Mouse (Mus musculus) stomach, postnatal 0 days (tissue): ENCODE data around the gene Gm648. TPM values are rescaled to one million over a fixed set of nuclear protein-coding genes. Genes with fewer than 3 reads are reported as not detected.

ENCODE experiments used
- ATAC-seq: fragments of 200-750 bp; cut with Nextera tagmentation; 2 replicates; pipeline ENCODE4 v1.8.0; 2017; ENCODE audit not compliant: low FRiP score, low TSS enrichment
- DNase-seq: peaks from one replicate; pipeline ENCODE4 v3.0.0-alpha.2; 2016; ENCODE audit warnings: low spot score
- H3K27ac ChIP-seq: fragments of 300-500 bp; sonication (generic); replicated peaks from 2 replicates; pipeline ENCODE4 v1.5.1; 2014; ENCODE audit warnings: mild to moderate bottlenecking, control low read depth
- H3K27me3 ChIP-seq: fragments of 300-500 bp; sonication (generic); 2 replicates; pipeline ENCODE4 v1.6.1; 2014; ENCODE audit warnings: low read length; ENCODE audit not compliant: control insufficient read depth, insufficient read depth
- H3K36me3 ChIP-seq: fragments of 300-500 bp; sonication (generic); 2 replicates; pipeline ENCODE4 v1.6.1; 2014; ENCODE audit warnings: low read length, mixed read lengths; ENCODE audit not compliant: control insufficient read depth, insufficient read depth
- H3K4me1 ChIP-seq: fragments of 300-500 bp; sonication (generic); replicated peaks from 2 replicates; pipeline ENCODE4 v1.6.1; 2014; ENCODE audit warnings: antibody characterized with exemption; ENCODE audit not compliant: control insufficient read depth, insufficient read depth
- H3K4me2 ChIP-seq: fragments of 300-500 bp; sonication (generic); replicated peaks from 2 replicates; pipeline ENCODE4 v1.6.1; 2014; ENCODE audit warnings: low read depth, mild to moderate bottlenecking, control low read depth, moderate library complexity
- H3K4me3 ChIP-seq: fragments of 300-500 bp; sonication (generic); 2 replicates; pipeline ENCODE4 v1.5.1; 2014; ENCODE audit warnings: low read depth, low read length, control low read depth
- H3K9ac ChIP-seq: fragments of 300-500 bp; sonication (generic); 2 replicates; pipeline ENCODE4 v1.6.1; 2014; ENCODE audit warnings: mild to moderate bottlenecking, low read length, control low read depth, mixed read lengths
- H3K9me3 ChIP-seq: fragments of 300-500 bp; sonication (generic); 2 replicates; pipeline ENCODE4 v1.6.1; 2016; ENCODE audit warnings: low read length; ENCODE audit not compliant: control insufficient read depth
- CTCF ChIP-seq: IDR thresholded peaks from 2 replicates; pipeline ENCODE4 v1.5.1; 2016; ENCODE audit warnings: antibody characterized with exemption, low read depth, mild to moderate bottlenecking, moderate library complexity
- EP300 ChIP-seq: optimal IDR thresholded peaks from 2 replicates; pipeline ENCODE3; 2016; ENCODE audit warnings: antibody characterized with exemption
- WGBS: fragments of 180-500 bp; shearing (Covaris S2); extraction: QIAGEN DNeasy Blood & Tissue Kit; methylation state at CpG from one replicate; pipeline ENCODE4 v1.1.7; 2014; 5-methylcytosine and 5-hydroxymethylcytosine counted together
- polyA plus RNA-seq: library from polyadenylated mRNA; unstranded; fragments of >200 nt; fragmentation: Nextera tagmentation; extraction: Ambion mirVana; gene quantifications from 2 replicates; pipeline ENCODE4 v1.2.1, GENCODE M21; 2015

Gm648 gene
- not detected in 2 replicates for polyA plus RNA-seq

DNA sequence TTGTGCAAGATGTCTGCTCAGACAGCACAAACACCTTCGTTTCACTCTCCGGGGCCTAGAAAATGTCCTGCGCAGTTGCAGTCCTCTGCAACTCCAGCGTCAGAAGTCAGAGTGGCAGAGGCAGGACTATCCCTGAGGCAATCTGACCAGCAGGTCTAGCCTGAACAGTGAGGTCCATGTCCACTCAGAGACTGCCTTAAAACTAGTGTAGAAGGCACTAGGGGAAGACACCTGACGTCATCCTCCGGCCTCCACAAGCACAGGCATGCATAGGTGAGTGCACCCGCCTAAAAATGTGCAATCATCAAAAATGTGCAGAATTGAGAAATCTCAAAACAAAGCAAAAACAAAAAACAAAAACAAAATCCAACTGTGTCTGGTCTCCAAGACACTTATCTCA lies at the start of gene Gm648:
Gene Gm648, minus strand, starts transcription at position 101 of the 400 bp plus-strand sequence.
- no peaks in the 10 kb centered on the region for H3K27me3 ChIP-seq
- TF ChIP-seq EP300 (no peak), CTCF (no peak)
- H3K36me3 ChIP-seq = no peaks in the 10 kb centered on the region
- H3K4me3 ChIP-seq = no peak within 1 kb of the TSS
- H3K27ac ChIP-seq = no peak within 1 kb of the TSS
- 84% methylated on average over 7 of the region's 7 CpGs for WGBS
- no peak within 1 kb of the TSS for H3K9ac ChIP-seq
- no peaks in the 10 kb centered on the region for H3K4me1 ChIP-seq
- DNase-seq (no peak), ATAC-seq (no peak)
- no peak within 1 kb of the TSS for H3K4me2 ChIP-seq
- no peaks in the 10 kb centered on the region for H3K9me3 ChIP-seq

DNA sequence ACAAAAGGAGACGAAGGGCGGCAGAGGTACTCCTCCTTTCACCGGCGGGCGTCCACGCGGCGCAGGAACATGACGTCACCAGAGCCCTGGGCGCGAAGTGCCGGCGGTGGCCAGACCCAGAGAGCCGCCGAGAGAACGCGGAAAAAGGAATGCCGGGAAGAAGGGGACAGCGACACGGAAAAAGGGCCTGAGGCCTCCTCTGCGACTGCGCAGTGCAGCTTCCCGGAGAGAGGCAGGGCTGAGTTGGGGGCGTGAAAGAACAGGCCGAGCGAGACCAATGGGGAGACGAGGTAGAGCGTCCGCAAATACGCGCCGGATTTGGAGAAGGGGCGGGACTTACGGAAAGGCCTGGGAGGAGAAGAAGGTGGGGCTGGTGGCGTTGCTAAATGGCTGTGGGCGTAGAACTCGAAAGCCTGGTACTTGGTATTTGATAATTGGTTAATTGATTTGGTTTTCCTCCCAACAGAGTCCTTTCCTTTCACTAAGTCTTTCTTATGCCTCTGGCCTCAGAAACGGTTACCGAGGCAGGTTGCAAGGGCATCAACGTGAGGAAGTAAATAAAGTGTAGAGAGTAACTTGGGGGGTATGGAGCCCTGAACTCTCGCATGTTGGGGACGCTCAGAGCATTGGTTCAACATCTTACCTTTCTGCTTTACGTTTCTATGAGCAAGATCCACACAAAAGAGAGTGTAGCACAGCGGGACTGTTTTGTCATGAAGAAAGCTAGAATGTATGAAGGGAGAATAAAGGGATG lies 48.7 kb upstream of the Gm648 start, which contains the start of gene Mmgt1:
Gene Mmgt1, minus strand, starts transcription at position 183 of the 754 bp plus-strand sequence.
- H3K27ac ChIP-seq = peak within 1 kb of the TSS; percentile 79
- 11% methylated on average over 43 of the region's 44 CpGs for WGBS
- TF ChIP-seq EP300 (no peak), CTCF (no peak)
- ATAC-seq (peak; percentile 99), DNase-seq (peak; percentile 92)
- H3K27me3 ChIP-seq = no peaks in the 10 kb centered on the region
- H3K4me2 ChIP-seq = peak within 1 kb of the TSS; percentile 59
- H3K4me1 ChIP-seq = no peaks in the 10 kb centered on the region
- H3K36me3 ChIP-seq = no peaks in the 10 kb centered on the region
- no peaks in the 10 kb centered on the region for H3K9me3 ChIP-seq
- peak within 1 kb of the TSS; percentile 76 for H3K9ac ChIP-seq
- peak within 1 kb of the TSS; percentile 62 for H3K4me3 ChIP-seq

DNA sequence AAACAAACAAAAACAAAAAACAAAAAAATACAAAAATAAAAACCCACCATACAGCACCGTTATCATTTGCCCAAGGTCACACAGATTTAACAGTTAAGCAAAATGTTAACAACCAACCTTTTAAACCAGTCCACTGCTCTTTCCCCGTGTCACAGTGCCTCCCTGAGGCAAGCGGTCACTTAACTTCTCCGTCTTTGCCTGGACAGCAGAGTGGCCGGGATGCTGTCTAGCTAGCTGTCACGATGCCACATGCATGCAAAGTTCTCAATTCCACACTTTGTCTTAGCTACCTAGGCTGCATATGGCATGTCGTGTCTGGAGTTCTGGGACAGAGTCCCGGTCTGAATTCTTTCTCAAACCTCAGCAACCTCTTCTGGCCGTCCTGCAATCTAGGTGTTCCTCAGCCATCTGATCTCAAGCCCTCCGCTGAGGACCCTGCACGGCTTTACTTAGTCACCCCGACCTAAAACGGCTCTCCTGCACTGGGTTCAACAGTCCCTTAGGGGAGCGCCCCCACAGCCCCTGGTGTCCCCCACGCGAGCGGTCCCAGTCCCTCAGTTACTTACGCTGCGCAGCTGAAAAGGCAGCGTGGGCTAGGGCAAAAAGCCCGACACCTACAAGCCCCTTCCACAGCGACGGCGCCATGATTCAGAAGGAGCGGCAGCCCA lies 47.9 kb upstream of the Gm648 start:
- DNase-seq (peak; percentile 19), ATAC-seq (no peak; the same call in 1 of the 2 replicates)
- H3K4me1 ChIP-seq = no peaks in the 10 kb centered on the region
- TF ChIP-seq EP300 = no peak
- TF ChIP-seq CTCF = peak; percentile 53
- H3K9me3 ChIP-seq = no peaks in the 10 kb centered on the region
- H3K27ac ChIP-seq = peak overlapping the region; percentile 79
- no peaks in the 10 kb centered on the region for H3K27me3 ChIP-seq
- no peaks in the 10 kb centered on the region for H3K36me3 ChIP-seq
- H3K4me2 ChIP-seq = peak overlapping the region; percentile 59
- WGBS = 12% methylated on average over 21 of the region's 25 CpGs
- H3K9ac ChIP-seq = peak overlapping the region; percentile 76
- H3K4me3 ChIP-seq = peak overlapping the region; percentile 62

DNA sequence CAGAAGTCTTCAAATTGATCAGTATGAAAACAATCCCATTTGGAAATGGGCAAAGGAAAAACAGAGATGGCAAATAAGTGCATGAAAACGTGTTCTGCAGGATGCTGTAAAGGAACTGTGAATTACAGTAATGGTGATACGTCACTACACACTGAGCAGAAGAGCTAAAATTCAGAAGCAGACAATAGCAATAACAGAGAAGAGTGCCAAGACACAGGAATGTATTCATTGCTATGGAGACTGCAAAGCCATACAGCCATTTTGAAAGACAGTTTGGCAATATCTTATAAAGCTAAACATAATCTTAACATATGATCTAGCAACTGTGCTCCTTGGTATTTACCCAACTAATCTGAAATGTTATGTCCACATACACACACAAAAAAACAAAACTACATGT lies 28.8 kb upstream of the Gm648 start:
- Histone ChIP-seq H3K4me2 (no peak overlapping the region), H3K9me3 (no peaks in the 10 kb centered on the region), H3K4me3 (no peak overlapping the region), H3K27me3 (no peaks in the 10 kb centered on the region), H3K27ac (no peak overlapping the region), H3K9ac (no peak overlapping the region), H3K36me3 (no peaks in the 10 kb centered on the region), H3K4me1 (no peaks in the 10 kb centered on the region)
- TF ChIP-seq CTCF = no peak
- no peak for TF ChIP-seq EP300
- DNase-seq (no peak), ATAC-seq (no peak)
- WGBS = 74% methylated on average over 2 of the region's 2 CpGs

DNA sequence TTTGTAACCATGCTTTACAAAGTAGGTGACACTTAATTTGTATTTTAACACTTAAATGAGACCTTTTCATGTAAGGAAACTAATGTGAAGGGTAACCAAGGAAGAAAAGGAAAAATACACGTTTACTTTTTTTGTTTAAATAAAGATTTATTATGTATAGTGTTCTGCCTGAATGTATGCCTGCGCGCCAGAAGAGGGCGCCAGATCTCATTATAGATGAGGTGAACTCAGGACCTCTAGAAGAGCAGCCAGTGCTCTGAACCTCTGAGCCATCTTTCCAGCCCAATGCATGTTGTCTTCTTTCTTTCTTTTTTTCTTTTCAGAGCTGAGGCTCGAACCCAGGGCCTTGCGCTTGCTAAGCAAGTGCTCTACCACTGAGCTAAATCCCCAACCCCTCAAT lies 23.1 kb upstream of the Gm648 start:
- no peaks in the 10 kb centered on the region for H3K36me3 ChIP-seq
- peak; percentile 15 for DNase-seq
- no peaks in the 10 kb centered on the region for H3K4me1 ChIP-seq
- no peak for ATAC-seq
- no peak overlapping the region for H3K27ac ChIP-seq
- 23% methylated on average over 6 of the region's 6 CpGs for WGBS
- no peaks in the 10 kb centered on the region for H3K9me3 ChIP-seq
- no peak overlapping the region for H3K9ac ChIP-seq
- no peak for TF ChIP-seq EP300
- TF ChIP-seq CTCF = peak; percentile 71
- no peak overlapping the region for H3K4me2 ChIP-seq
- no peak overlapping the region for H3K4me3 ChIP-seq
- H3K27me3 ChIP-seq = no peaks in the 10 kb centered on the region

DNA sequence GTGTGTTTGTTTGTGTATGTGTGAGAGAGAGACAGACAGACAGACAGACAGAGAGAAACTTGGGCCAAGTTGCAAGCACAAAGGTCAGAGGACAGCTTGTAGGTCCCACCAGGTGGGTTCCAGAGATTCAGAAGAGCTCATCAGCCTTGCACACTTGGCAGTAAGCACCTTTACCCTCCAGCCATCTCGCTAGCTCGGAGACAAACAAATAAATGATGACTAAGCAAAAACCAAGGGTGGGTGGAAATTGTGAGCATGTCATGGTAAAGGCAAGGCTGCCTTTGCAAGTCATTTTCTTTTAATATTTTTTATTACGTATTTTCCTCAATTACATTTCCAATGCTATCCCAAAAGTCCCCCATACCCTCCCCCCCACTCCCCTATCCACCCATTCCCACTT lies 4.2 kb upstream of the Gm648 start:
- Histone ChIP-seq H3K9me3 (no peaks in the 10 kb centered on the region), H3K4me2 (no peak overlapping the region), H3K27ac (no peak overlapping the region), H3K4me1 (no peaks in the 10 kb centered on the region), H3K27me3 (no peaks in the 10 kb centered on the region), H3K9ac (no peak overlapping the region), H3K36me3 (no peaks in the 10 kb centered on the region), H3K4me3 (no peak overlapping the region)
- 73% methylated on average over 3 of the region's 3 CpGs for WGBS
- ATAC-seq = no peak
- TF ChIP-seq EP300 = no peak
- DNase-seq = no peak
